Mouse (Mus musculus): ENCODE results near the gene Rilpl1. TPM values are rescaled to one million over a fixed set of nuclear protein-coding genes. Genes with fewer than 3 reads are reported as not detected.
A peak's percentile ranks its signal among the peaks of the same experiment; 100 is the strongest.
"Not testable (repeated sequence)": the region's sequence is repeated elsewhere in the genome, so short reads cannot be mapped to it uniquely, and the experiment has no call there.

The Rilpl1 gene
- polyA plus RNA-seq, 1 experiment from 2014 or later, result 27.7 TPM

DNA sequence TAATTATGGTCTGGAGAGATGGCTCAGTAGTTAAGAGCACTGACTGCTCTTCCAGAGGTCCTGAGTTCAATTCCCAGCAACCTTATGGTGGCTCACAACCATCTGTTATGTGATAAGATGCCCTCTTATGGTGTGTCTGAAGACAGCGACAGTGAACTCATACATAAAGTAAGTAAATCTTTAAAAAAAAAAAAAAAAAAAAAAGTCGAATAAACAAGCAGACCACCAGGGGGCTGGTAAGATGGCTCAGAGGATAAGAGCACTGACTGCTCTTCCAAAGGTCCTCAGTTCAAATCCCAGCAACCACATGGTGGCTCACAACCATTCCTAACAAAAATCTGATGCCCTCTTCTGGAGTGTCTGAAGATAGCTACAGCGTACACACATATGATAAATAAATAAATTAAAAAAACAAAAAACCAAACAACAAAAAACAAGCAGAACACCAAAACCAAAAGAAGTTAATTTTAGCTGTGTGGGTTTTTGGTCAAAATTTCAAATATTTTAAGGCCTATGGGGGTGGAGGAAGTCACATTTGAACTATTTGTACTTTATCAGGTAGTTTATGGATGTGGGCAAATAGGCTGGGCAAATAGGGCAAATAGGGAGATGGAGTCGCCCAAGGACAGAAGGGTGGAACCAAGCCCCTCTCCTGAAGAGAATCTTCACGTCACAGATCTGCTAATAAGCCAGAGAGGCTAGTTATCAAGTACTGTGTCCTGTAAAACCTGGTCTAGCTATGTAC lies 20.3 kb upstream of the Rilpl1 start:
- peak overlapping the region; percentile 79 for H3K9ac ChIP-seq (ENCODE audit: low read length)
- H3K4me1 ChIP-seq (ENCODE audit: control insufficient read depth, insufficient read depth, low read length), result peaks cover 12% of the 10 kb centered on the region; the same call in 1 of the 2 replicates
- H3K4me3 ChIP-seq (ENCODE audit: low read length), result peak overlapping the region; percentile 81
- not testable (repeated sequence) for ATAC-seq (replicated peaks; ENCODE audit: extremely low read depth, insufficient read depth, low FRiP score); H3K27me3 ChIP-seq (ENCODE audit: control insufficient read depth, insufficient read depth, low read length); H3K9me3 ChIP-seq (replicated peaks; ENCODE audit: control insufficient read depth, low read length)
- peaks cover 28% of the 10 kb centered on the region for H3K36me3 ChIP-seq (ENCODE audit: control insufficient read depth, insufficient read depth)
- peak overlapping the region; percentile 68 for H3K4me2 ChIP-seq (ENCODE audit: low read depth, low read length)
- H3K27ac ChIP-seq (ENCODE audit: low read length), result peak overlapping the region; percentile 74
- WGBS, result 26% methylated on average over 5 of the region's 5 CpGs

GRCm38 (mm10) chr5:124550737-124551136 lies 19.5 kb upstream of the Rilpl1 start:
- not testable (repeated sequence) for H3K4me2 ChIP-seq (ENCODE audit: low read depth, low read length); H3K4me3 ChIP-seq (ENCODE audit: low read length); H3K27ac ChIP-seq (ENCODE audit: low read length); ATAC-seq (replicated peaks; ENCODE audit: extremely low read depth, insufficient read depth, low FRiP score); H3K9ac ChIP-seq (ENCODE audit: low read length); H3K9me3 ChIP-seq (replicated peaks; ENCODE audit: control insufficient read depth, low read length); H3K27me3 ChIP-seq (ENCODE audit: control insufficient read depth, insufficient read depth, low read length)
- Histone ChIP-seq H3K4me1 (ENCODE audit: control insufficient read depth, insufficient read depth, low read length) (peaks cover 12% of the 10 kb centered on the region; the same call in 1 of the 2 replicates), H3K36me3 (ENCODE audit: control insufficient read depth, insufficient read depth) (peaks cover 31% of the 10 kb centered on the region)
- WGBS, result 87% methylated on average over 4 of the region's 4 CpGs

DNA sequence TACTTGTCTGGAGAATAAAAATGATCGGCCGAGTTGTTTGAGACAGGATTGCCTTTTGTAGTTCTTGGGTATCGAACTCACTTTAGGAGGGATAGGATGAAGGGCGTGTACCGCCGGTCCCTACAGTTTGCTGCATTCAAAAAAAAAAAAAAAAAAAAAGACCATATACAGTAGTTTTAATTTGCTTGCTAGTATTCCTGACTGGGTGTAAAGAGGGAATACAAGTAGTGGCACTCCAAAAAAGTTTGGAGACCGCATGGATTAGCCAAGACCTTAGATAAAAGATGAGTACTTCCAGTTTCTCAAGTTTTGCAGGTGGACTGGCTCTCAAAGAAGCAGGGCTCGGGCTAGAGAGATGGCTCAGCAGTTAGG lies 10.4 kb upstream of the Rilpl1 start:
- no peak for ATAC-seq (replicated peaks; ENCODE audit: extremely low read depth, insufficient read depth, low FRiP score)
- Histone ChIP-seq H3K9ac (ENCODE audit: low read length) (peak overlapping the region; percentile 94), H3K4me2 (ENCODE audit: low read depth, low read length) (peak overlapping the region; percentile 86), H3K27ac (ENCODE audit: low read length) (peak overlapping the region; percentile 91), H3K4me3 (ENCODE audit: low read length) (peak overlapping the region; percentile 97), H3K9me3 (replicated peaks; ENCODE audit: control insufficient read depth, low read length) (no peaks in the 10 kb centered on the region), H3K27me3 (ENCODE audit: control insufficient read depth, insufficient read depth, low read length) (no peaks in the 10 kb centered on the region), H3K36me3 (ENCODE audit: control insufficient read depth, insufficient read depth) (peaks cover 30% of the 10 kb centered on the region), H3K4me1 (ENCODE audit: control insufficient read depth, insufficient read depth, low read length) (peaks cover 25% of the 10 kb centered on the region)
- WGBS, result 7% methylated on average over 8 of the region's 8 CpGs

DNA sequence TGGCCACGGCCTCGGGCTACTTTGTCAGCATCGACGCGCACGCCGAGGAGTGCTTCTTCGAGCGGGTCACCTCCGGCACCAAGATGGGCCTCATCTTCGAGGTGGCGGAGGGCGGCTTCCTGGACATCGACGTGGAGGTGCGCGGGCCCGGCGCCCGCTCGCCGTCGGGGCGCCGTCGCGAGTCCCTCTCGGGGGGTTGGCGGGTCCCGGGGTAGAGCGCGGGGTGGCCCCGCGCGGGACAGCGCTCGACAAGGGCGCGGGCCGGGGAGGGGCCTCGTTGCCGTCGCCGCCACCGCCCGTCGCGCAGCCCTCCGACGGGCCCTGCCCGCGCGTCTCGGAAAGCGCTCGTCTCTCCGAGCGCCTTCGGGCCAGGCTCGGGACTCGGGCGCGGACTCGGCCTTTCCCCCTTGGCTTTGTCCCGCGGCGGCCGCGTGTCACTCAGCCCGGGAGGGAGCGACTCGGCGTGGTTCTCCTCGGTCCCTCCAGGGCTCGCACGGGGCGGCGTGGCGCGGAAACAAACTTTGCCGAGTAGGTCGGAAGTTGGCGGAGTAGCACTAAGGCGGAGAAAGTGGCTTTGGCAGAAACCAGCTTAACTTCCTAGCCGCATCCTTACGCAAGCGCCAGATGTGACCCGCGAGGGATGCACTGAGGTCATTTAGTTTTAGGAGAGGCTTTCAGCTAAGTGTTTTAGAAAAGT lies 9.9 kb upstream of the Rilpl1 start:
- Histone ChIP-seq H3K4me3 (ENCODE audit: low read length) (peak overlapping the region; percentile 97), H3K9ac (ENCODE audit: low read length) (peak overlapping the region; percentile 94), H3K4me2 (ENCODE audit: low read depth, low read length) (peak overlapping the region; percentile 86), H3K9me3 (replicated peaks; ENCODE audit: control insufficient read depth, low read length) (no peaks in the 10 kb centered on the region), H3K4me1 (ENCODE audit: control insufficient read depth, insufficient read depth, low read length) (peaks cover 26% of the 10 kb centered on the region), H3K36me3 (ENCODE audit: control insufficient read depth, insufficient read depth) (peaks cover 25% of the 10 kb centered on the region), H3K27me3 (ENCODE audit: control insufficient read depth, insufficient read depth, low read length) (no peaks in the 10 kb centered on the region), H3K27ac (ENCODE audit: low read length) (peak overlapping the region; percentile 91)
- under 1% methylated on average over 78 of the region's 89 CpGs for WGBS
- peak; percentile 73 for ATAC-seq (replicated peaks; ENCODE audit: extremely low read depth, insufficient read depth, low FRiP score)

DNA sequence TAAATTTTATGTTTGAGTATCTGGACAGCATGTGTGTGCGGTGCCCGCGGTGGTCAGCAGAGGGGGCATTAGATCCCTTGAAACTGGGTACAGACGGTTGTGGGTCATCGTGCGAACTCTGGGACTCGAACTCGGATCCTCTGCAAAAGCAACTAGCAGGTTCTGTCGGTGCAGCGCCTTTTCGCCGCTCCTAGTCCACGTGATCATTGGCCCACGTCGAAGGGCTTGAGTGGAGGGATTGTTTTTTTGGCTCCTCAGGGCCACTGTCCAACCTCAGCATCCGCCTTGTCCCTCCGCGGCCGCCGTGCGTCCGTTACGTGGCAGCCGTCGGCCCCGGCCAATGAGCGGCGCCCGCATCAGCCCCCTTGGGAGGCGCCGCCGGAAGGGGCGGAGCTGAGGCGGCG lies 9.2 kb upstream of the Rilpl1 start, which contains the start of gene Tmed2:
Tmed2 (plus strand) TSS at position 313 of the 404 bp plus-strand sequence.
- H3K4me1 ChIP-seq (ENCODE audit: control insufficient read depth, insufficient read depth, low read length), result peaks cover 26% of the 10 kb centered on the region
- H3K4me2 ChIP-seq (ENCODE audit: low read depth, low read length), result peak within 1 kb of the TSS; percentile 86
- no peaks in the 10 kb centered on the region for H3K27me3 ChIP-seq (ENCODE audit: control insufficient read depth, insufficient read depth, low read length)
- peak within 1 kb of the TSS; percentile 91 for H3K27ac ChIP-seq (ENCODE audit: low read length)
- peak within 1 kb of the TSS; percentile 94 for H3K9ac ChIP-seq (ENCODE audit: low read length)
- WGBS, result under 1% methylated on average over 35 of the region's 35 CpGs
- peaks cover 20% of the 10 kb centered on the region for H3K36me3 ChIP-seq (ENCODE audit: control insufficient read depth, insufficient read depth)
- H3K4me3 ChIP-seq (ENCODE audit: low read length), result peak within 1 kb of the TSS; percentile 97
- H3K9me3 ChIP-seq (replicated peaks; ENCODE audit: control insufficient read depth, low read length), result no peaks in the 10 kb centered on the region
- peak; percentile 92 for ATAC-seq (replicated peaks; ENCODE audit: extremely low read depth, insufficient read depth, low FRiP score)

GRCm38 (mm10) chr5:124539905-124540304 lies 8.7 kb upstream of the Rilpl1 start:
- peak overlapping the region; percentile 49 for H3K4me2 ChIP-seq (ENCODE audit: low read depth, low read length)
- peak overlapping the region; percentile 22; the same call in 1 of the 2 replicates for H3K9ac ChIP-seq (ENCODE audit: low read length)
- 73% methylated on average over 4 of the region's 4 CpGs for WGBS
- H3K4me3 ChIP-seq (ENCODE audit: low read length), result peak overlapping the region; percentile 97
- H3K27me3 ChIP-seq (ENCODE audit: control insufficient read depth, insufficient read depth, low read length), result no peaks in the 10 kb centered on the region
- H3K27ac ChIP-seq (ENCODE audit: low read length), result peak overlapping the region; percentile 52
- H3K9me3 ChIP-seq (replicated peaks; ENCODE audit: control insufficient read depth, low read length), result no peaks in the 10 kb centered on the region
- peaks cover 16% of the 10 kb centered on the region for H3K36me3 ChIP-seq (ENCODE audit: control insufficient read depth, insufficient read depth)
- H3K4me1 ChIP-seq (ENCODE audit: control insufficient read depth, insufficient read depth, low read length), result peaks cover 26% of the 10 kb centered on the region
- no peak for ATAC-seq (replicated peaks; ENCODE audit: extremely low read depth, insufficient read depth, low FRiP score)

DNA sequence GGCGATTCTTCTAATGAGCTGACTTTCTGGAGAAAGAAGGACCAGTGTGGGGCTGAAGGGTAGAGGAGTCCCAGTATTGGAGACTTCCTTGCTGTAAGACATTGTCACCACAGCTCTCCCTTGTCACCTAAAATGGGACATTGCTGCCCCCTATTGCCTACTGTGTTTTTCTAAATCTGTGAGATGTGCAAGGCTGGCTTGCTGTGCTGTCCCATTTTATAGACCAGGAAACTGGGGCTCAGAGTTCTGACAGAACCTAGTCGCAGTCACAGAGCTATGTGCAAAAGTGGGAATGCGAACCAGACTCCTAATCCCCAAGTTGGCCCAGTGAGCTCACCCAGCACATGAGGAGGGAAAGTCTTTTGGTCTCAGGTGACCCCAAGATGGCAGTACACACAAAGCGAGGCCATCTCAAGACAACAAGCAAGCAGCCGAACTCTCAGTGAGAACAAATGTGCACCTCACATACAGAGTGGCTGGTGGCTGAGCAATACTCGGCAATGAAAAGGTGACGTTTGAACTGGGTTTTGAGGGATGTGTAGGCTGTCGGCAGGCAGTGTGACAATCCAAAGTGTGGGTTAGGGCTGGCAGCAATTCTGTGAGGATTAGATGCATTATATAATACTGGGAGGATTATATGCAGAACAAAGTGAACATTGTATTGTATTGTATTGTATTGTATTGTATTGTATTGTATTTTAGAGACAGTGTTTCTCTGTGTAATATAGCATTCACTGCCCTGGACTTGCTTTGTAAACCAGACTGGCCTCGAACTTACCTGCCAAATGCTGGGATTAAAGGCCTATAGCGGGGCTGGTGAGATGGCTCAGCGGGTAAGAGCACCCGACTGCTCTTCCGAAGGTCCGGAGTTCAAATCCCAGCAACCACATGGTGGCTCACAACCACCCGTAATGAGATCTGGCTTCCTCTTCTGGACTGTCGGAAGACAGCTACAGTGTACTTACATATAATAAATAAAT lies 7.9 kb upstream of the Rilpl1 start:
- Histone ChIP-seq H3K4me3 (ENCODE audit: low read length) (no peak overlapping the region), H3K4me2 (ENCODE audit: low read depth, low read length) (no peak overlapping the region), H3K9me3 (replicated peaks; ENCODE audit: control insufficient read depth, low read length) (no peaks in the 10 kb centered on the region), H3K9ac (ENCODE audit: low read length) (no peak overlapping the region), H3K27me3 (ENCODE audit: control insufficient read depth, insufficient read depth, low read length) (no peaks in the 10 kb centered on the region), H3K27ac (ENCODE audit: low read length) (no peak overlapping the region), H3K4me1 (ENCODE audit: control insufficient read depth, insufficient read depth, low read length) (peaks cover 26% of the 10 kb centered on the region), H3K36me3 (ENCODE audit: control insufficient read depth, insufficient read depth) (peaks cover 8% of the 10 kb centered on the region)
- no peak for ATAC-seq (replicated peaks; ENCODE audit: extremely low read depth, insufficient read depth, low FRiP score)
- 77% methylated on average over 15 of the region's 16 CpGs for WGBS

GRCm38 (mm10) chr5:124536776-124537175 lies 5.6 kb upstream of the Rilpl1 start:
- Histone ChIP-seq H3K4me3 (ENCODE audit: low read length) (peak overlapping the region; percentile 43), H3K27me3 (ENCODE audit: control insufficient read depth, insufficient read depth, low read length) (no peaks in the 10 kb centered on the region), H3K36me3 (ENCODE audit: control insufficient read depth, insufficient read depth) (no peaks in the 10 kb centered on the region), H3K27ac (ENCODE audit: low read length) (peak overlapping the region; percentile 72), H3K4me1 (ENCODE audit: control insufficient read depth, insufficient read depth, low read length) (peaks cover 17% of the 10 kb centered on the region), H3K9ac (ENCODE audit: low read length) (peak overlapping the region; percentile 65), H3K4me2 (ENCODE audit: low read depth, low read length) (peak overlapping the region; percentile 65), H3K9me3 (replicated peaks; ENCODE audit: control insufficient read depth, low read length) (no peaks in the 10 kb centered on the region)
- 2% methylated on average over 16 of the region's 17 CpGs for WGBS
- ATAC-seq (replicated peaks; ENCODE audit: extremely low read depth, insufficient read depth, low FRiP score), result no peak
